Mouse (Mus musculus) lung, embryonic 14.5 days (tissue): ENCODE measurements at regions not wholly inside any gene's neighbourhood (a gene's known extent, or its start where the extent isn't known, plus 50 kb on each side); places are given as distances from the start of the nearest gene placed in this dataset.

Experiments
- ATAC-seq: fragments of 200-750 bp; cut with Nextera tagmentation; 2 replicates; pipeline ENCODE4 v1.8.0; 2017; ENCODE audit warnings: mild to moderate bottlenecking, moderate TSS enrichment, moderate library complexity; ENCODE audit not compliant: insufficient read depth
- DNase-seq: peaks from one replicate; pipeline ENCODE4 v3.0.0-alpha.2; 2015
- H3K27ac ChIP-seq: fragments of 300-500 bp; sonication (generic); 2 replicates; pipeline ENCODE4 v1.5.1; 2014; ENCODE audit warnings: low read depth, mild to moderate bottlenecking, moderate library complexity
- H3K27me3 ChIP-seq: fragments of 300-500 bp; sonication (generic); 2 replicates; pipeline ENCODE4 v1.6.1; 2014; ENCODE audit warnings: low read length, control low read depth; ENCODE audit not compliant: insufficient read depth
- H3K36me3 ChIP-seq: fragments of 300-500 bp; sonication (generic); 2 replicates; pipeline ENCODE4 v1.6.1; 2014; ENCODE audit warnings: control low read depth; ENCODE audit not compliant: insufficient read depth
- H3K4me1 ChIP-seq: fragments of 300-500 bp; sonication (generic); 2 replicates; pipeline ENCODE4 v1.6.1; 2014; ENCODE audit warnings: antibody characterized with exemption, control low read depth; ENCODE audit not compliant: insufficient read depth
- H3K4me2 ChIP-seq: fragments of 300-500 bp; sonication (generic); 2 replicates; pipeline ENCODE4 v1.6.1; 2014; ENCODE audit warnings: mild to moderate bottlenecking
- H3K4me3 ChIP-seq: fragments of 300-500 bp; sonication (generic); 2 replicates; pipeline ENCODE4 v1.5.1; 2014; ENCODE audit warnings: low read depth, low read length
- H3K9ac ChIP-seq: fragments of 300-500 bp; sonication (generic); 2 replicates; pipeline ENCODE4 v1.6.1; 2014
- H3K9me3 ChIP-seq: fragments of 300-500 bp; sonication (generic); 2 replicates; pipeline ENCODE4 v1.6.1; 2016; ENCODE audit warnings: low read depth, low read length, control low read depth
- CTCF ChIP-seq: IDR thresholded peaks from 2 replicates; pipeline ENCODE4 v1.5.1; 2016; ENCODE audit warnings: antibody characterized with exemption, low read depth
- WGBS: fragments of 180-500 bp; shearing (Covaris S2); extraction: QIAGEN DNeasy Blood & Tissue Kit; methylation state at CpG from one replicate; pipeline ENCODE4 v1.1.7; 2014; 5-methylcytosine and 5-hydroxymethylcytosine counted together

DNA sequence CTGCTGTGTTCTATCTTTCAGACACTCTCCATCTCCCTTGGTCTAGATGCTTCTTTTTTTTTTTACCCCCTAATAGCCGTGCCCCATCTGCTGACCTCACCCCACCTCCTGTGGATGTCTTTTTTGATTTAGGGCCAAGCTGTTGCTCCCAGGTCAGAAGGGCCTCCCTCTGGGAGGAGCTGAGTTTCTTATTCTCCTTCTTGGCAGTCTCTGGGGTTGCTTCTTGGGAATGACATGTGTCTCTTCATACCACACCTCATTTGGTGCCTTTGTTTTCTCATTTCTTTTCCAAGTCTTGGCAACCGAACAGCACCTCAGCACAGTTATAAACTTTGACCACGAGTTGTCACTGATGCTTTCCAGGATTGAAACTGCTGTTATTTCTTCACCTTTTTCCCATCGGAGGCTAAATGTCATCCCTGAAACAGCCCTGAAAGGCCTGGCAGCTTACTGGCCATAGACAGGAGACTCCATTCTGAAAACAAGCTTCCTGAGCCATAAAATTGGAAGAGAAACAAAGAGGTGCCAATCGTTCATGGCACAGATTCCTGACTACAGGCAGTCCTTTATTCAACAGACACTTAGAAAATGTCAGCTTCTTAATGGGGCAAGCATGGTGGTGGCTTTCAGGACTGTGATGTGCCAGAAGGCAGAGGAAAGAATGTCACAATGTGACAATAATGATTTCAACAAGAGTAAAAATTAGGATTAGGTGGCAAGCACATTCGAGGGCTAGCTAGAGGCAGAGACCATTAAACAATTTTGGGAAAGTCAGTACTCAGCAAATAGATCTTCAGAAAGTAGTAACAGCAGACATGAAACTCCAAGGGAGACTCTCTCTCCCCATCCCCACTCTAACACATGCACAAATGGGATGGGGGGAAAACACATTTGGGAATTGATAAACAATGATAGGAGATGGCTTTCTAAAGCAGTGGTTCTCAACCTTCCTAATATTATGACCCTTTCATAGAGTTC lies 197.1 kb upstream of the Arrdc4 start:
- Histone ChIP-seq H3K9ac (no peak overlapping the region), H3K27ac (peak overlapping the region; percentile 58), H3K4me3 (no peak overlapping the region), H3K4me2 (no peak overlapping the region), H3K4me1 (peaks cover 3% of the 10 kb centered on the region; the same call in 1 of the 2 replicates), H3K36me3 (no peaks in the 10 kb centered on the region), H3K9me3 (no peaks in the 10 kb centered on the region), H3K27me3 (no peaks in the 10 kb centered on the region)
- DNase-seq (peak; percentile 92), ATAC-seq (peak; percentile 94)
- WGBS, result 30% methylated on average over 6 of the region's 6 CpGs
- TF ChIP-seq CTCF, result no peak

DNA sequence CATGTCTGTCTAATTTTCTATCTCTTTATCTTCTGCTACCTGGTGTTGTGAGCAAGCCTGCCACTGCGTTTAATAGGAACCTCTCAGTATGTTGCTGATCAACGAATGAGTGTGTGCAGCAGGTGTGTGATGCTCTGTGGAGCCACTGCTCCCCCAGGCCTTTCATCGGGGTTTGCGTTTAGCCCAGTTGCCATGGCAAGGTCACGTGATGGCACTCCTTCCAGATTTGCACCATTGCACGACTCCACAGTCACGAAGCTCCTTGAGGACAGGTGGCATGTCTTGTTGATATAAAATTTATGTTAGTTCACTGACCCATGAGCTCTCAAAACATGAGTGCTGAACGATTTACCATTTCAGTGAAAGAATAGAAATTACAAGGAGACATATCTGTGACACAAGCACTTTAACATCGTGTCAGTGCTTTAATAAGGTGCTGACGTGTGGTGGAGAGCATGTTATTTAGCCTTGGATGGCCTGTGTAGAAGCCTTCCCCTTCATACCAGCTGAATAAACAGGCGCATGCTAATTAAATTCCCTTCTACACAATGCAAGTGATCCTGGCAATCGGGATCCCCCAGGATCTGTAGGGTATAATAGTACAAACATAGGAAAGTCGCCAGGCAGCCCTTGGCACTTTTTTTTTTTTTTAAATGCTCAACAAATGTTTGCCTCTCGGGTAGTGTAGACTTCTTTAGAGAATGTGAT lies 181.7 kb upstream of the Arrdc4 start:
- no peak overlapping the region for H3K9ac ChIP-seq
- no peak overlapping the region for H3K4me2 ChIP-seq
- no peaks in the 10 kb centered on the region for H3K9me3 ChIP-seq
- 57% methylated on average over 14 of the region's 14 CpGs for WGBS
- no peaks in the 10 kb centered on the region for H3K36me3 ChIP-seq
- H3K27ac ChIP-seq, result no peak overlapping the region
- ATAC-seq (no peak), DNase-seq (no peak)
- H3K27me3 ChIP-seq, result no peaks in the 10 kb centered on the region
- H3K4me3 ChIP-seq, result no peak overlapping the region
- no peaks in the 10 kb centered on the region for H3K4me1 ChIP-seq
- no peak for TF ChIP-seq CTCF

DNA sequence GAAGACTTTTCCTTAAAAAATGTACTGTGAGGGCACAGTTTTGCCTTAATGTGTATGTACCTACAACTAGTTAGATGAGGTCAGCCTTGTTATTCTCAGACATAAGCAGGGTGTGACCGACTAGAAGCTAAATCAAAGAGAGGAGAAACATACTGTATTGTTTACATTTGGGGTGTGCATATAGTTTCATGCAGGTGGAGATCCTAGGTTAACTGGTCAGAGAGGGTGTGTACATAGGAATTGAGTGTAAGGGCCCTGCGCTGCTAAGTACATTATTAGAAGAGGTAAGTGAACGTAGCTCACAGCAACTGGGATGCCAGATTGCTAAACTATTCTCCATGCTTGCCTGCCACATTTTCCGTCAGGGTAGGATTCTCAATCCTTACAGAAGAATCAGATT lies 180.6 kb upstream of the Arrdc4 start:
- H3K27me3 ChIP-seq, result no peaks in the 10 kb centered on the region

DNA sequence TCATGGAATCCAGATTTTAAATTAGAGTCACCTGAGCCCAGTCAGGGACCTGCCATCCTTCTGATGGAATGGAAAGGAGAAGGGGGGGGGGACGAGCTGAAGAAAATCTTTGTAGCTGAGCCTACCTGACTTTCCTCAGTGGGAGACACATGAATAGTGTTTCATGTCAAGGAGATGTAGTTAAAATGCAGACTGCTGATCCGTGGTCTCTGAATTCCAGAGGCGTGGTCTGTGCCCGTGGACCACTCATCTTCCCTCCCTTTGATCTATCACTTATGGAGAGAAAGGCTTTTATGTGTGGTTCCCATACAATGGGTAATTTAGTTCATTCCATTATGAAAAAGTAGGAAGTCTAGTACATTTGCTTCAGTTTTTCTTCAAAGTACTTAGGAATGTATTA lies 176.6 kb upstream of the Arrdc4 start:
- WGBS, result 56% methylated on average over 4 of the region's 4 CpGs
- Histone ChIP-seq H3K4me1 (no peaks in the 10 kb centered on the region), H3K27ac (no peak overlapping the region), H3K36me3 (no peaks in the 10 kb centered on the region), H3K9ac (no peak overlapping the region), H3K4me2 (no peak overlapping the region), H3K4me3 (no peak overlapping the region), H3K27me3 (no peaks in the 10 kb centered on the region), H3K9me3 (no peaks in the 10 kb centered on the region)
- ATAC-seq (no peak), DNase-seq (no peak)
- no peak for TF ChIP-seq CTCF

More for the DNA sequence above, 180.6 kb upstream of the Arrdc4 start:
- no peak for DNase-seq
- no peaks in the 10 kb centered on the region for H3K36me3 ChIP-seq
- H3K4me3 ChIP-seq, result no peak overlapping the region
- no peak overlapping the region for H3K9ac ChIP-seq
- no peaks in the 10 kb centered on the region for H3K4me1 ChIP-seq
- no peak overlapping the region for H3K4me2 ChIP-seq
- WGBS, result 68% methylated on average over 4 of the region's 4 CpGs
- H3K9me3 ChIP-seq, result no peaks in the 10 kb centered on the region
- no peak for ATAC-seq
- no peak for TF ChIP-seq CTCF
- H3K27ac ChIP-seq, result no peak overlapping the region

DNA sequence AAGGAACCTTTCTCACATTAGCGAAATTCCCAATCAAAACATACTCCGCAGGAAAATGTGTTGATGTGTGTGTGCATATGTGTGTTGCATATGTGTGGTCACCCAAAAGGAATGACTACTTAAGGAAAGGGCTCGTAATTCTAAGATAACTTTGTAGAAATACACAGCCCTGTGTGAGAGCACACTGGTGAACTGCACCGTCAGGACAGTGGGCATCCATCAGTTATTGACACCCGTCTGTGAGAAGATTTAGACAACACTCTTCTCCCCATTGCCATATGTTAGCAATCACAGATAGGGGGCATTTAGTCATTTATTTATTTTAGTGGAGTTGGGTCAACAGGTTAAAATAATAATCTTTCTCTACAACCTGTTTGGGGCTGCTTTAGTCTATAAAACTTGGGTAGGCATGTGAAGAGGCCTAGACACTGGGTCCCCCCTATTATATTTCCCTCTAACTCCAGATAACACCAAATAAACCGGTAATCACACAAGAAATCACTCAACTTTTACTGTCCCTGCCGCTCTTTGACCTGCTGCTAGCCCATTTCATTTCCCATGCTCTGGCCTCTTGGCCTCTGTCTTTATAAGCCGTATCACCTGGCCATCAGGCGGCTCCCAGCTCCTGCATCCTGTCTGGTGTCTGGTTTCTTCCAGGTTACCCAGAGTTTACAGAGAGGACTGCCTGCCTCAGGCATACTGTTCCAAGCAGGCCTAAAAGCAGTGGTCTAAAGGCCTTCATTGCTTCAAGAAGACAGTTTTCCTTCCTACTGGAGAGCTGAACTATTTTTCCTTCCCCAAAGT lies 169.8 kb upstream of the Arrdc4 start:
- Histone ChIP-seq H3K4me2 (no peak overlapping the region), H3K9ac (no peak overlapping the region), H3K9me3 (no peaks in the 10 kb centered on the region), H3K36me3 (no peaks in the 10 kb centered on the region), H3K4me3 (no peak overlapping the region), H3K27me3 (no peaks in the 10 kb centered on the region), H3K4me1 (peaks cover 11% of the 10 kb centered on the region; the same call in 1 of the 2 replicates), H3K27ac (no peak overlapping the region)
- DNase-seq (no peak), ATAC-seq (no peak)
- WGBS, result 56% methylated on average over 9 of the region's 9 CpGs
- TF ChIP-seq CTCF, result no peak

DNA sequence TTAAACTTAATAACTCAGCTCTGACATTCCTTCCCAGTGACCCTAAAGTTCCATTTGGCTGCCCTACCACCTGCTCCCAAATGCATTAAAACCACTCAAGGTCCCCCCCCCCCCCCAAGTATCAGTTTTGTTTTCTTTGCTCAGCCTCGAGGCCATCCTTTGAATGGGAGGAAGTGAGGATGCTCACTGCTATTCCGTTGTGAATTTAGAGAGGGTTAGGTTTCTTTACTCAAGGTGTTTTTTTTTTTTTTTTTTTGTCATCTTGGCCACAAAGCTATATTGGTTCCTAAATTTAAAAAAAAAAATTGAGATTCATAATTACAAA lies 168.8 kb upstream of the Arrdc4 start:
- no peak overlapping the region for H3K27ac ChIP-seq

More for the DNA sequence above, 168.8 kb upstream of the Arrdc4 start:
- ATAC-seq (no peak), DNase-seq (no peak)
- Histone ChIP-seq H3K4me2 (peak overlapping the region; percentile 47), H3K4me3 (no peak overlapping the region), H3K27me3 (no peaks in the 10 kb centered on the region), H3K4me1 (peaks cover 11% of the 10 kb centered on the region; the same call in 1 of the 2 replicates), H3K36me3 (no peaks in the 10 kb centered on the region), H3K9me3 (no peaks in the 10 kb centered on the region), H3K9ac (no peak overlapping the region)
- TF ChIP-seq CTCF, result no peak
- WGBS, result 2% methylated on average over 2 of the region's 2 CpGs
